Mouse (Mus musculus) adipocyte (in vitro differentiated cells): ENCODE measurements around the gene Six5.

ENCODE experiments used
- DNase-seq: peaks from one replicate; pipeline ENCODE4 v3.0.0-alpha.2; 2016; ENCODE audit warnings: low spot score

Six5 gene

DNA sequence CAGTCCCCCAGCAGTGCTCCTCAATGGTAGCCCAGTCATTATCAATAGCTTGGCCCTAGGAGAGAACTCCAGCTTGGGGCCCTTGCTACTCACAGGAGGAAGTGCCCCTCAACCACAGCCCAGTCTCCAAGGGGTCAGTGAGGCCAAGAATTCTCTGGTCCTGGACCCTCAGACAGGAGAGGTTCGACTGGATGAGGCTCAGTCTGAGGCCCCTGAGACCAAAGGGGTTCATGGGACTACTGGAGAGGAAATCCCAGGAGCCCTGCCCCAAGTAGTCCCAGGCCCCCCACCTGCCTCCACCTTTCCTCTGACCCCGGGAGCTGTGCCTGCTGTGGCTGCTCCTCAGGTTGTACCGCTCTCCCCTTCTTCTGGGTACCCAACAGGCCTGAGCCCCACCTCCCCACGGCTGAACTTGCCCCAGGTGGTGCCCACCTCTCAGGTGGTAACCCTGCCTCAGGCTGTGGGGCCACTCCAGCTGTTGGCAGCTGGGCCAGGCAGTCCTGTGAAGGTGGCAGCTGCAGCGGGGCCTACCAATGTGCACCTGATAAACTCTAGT, 2.1 kb downstream of the Six5 start:
- no peak for DNase-seq

DNA sequence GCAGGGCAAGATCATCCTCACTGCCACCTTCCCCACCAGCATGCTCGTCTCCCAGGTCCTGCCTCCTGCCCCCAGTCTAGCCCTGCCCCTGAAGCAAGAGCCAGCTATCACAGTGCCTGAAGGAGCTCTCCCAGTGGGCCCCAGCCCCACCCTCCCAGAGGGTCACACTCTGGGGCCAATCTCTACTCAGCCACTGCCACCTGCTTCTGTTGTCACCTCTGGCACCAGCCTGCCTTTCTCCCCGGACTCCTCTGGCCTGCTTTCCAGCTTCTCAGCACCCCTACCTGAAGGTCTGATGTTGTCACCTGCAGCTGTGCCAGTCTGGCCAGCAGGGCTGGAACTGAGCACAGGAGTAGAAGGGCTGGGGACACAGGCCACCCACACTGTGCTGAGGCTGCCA, 2.8 kb downstream of the Six5 start:
- DNase-seq = no peak

GRCm38 (mm10) chr7:19097863-19098262, 3.5 kb downstream of the Six5 start:
- no peak for DNase-seq

DNA sequence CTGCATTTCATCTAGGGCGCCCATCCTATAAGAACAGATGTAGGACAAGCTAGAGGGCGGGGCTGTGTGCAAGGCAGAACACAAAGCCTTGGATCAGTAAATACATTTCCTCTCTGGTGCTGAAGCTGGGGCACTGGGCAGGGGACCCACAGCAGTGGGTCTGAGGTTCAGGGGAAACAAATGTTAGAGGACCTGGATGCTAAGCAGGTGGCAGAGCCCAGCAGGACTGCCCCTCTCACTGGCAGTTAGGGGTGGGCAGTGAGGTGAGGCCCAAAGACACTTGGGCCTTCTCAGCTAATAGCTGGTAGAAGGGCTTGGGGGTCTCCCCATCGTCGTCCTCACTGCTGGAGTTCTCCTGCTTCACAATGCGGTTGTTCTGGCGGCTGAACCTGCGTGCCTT, 4.4 kb downstream of the Six5 start:
- no peak for DNase-seq

DNA sequence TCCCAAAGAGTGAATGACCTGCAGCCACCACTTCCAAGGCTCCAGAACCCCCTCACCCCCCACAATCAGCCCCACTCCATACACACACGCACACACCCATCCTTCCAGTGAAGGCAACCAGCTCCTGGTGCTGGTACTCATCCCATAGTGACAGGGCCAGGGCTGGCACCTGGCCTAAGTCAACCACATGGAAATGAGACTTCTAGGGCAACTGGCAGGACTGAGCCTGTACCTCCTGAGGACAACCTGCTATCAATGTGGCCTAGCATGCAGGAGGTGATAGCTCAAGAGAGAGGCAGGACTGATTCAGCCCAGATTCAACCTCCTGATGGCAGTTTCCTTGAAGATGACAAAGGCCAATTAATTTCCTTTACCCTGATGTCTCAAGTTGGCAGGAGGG, 5.9 kb downstream of the Six5 start:
- no peak for DNase-seq

DNA sequence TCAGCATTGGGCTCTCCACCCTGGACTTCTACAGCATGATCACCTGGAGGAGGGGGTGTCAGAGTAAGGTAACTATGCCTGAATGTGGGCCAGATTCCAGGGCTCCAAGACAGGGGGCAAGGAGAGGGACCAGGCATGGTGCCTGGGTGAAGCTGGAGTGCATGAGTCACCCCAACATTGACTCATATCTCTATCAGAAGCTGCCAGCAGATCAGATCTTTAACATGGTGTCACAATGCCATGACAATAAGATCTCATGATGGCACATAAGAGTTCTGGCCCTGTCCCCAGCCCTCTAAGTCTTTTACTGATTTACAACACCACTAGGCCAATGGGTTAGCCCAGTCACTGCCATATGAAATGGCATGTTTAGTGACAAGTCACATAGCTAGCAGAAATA, 9.3 kb downstream of the Six5 start:
- DNase-seq = no peak

GRCm38 (mm10) chr7:19104486-19104885, 10.1 kb downstream of the Six5 start:
- no peak for DNase-seq

DNA sequence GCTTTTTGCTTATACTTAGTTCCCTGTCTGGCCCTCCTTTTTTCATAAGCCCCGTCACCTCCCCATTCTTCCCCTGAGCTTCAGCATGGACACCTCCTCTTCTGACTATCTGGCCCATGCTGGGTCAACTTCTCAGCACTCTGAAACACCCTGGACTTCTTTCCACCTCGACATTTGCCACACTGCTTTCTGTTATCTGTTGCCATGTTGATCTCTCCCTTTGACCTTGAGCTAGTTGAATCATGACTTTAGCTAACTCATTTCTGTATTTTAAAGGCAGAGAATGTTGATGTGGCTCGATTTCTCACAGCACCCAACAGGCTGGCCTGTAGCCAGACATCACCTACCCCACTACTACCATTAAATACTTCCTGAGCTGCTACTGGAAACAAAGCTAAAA, 13.0 kb downstream of the Six5 start:
- no peak for DNase-seq

GRCm38 (mm10) chr7:19109565-19109964, 15.2 kb downstream of the Six5 start:
- no peak for DNase-seq

DNA sequence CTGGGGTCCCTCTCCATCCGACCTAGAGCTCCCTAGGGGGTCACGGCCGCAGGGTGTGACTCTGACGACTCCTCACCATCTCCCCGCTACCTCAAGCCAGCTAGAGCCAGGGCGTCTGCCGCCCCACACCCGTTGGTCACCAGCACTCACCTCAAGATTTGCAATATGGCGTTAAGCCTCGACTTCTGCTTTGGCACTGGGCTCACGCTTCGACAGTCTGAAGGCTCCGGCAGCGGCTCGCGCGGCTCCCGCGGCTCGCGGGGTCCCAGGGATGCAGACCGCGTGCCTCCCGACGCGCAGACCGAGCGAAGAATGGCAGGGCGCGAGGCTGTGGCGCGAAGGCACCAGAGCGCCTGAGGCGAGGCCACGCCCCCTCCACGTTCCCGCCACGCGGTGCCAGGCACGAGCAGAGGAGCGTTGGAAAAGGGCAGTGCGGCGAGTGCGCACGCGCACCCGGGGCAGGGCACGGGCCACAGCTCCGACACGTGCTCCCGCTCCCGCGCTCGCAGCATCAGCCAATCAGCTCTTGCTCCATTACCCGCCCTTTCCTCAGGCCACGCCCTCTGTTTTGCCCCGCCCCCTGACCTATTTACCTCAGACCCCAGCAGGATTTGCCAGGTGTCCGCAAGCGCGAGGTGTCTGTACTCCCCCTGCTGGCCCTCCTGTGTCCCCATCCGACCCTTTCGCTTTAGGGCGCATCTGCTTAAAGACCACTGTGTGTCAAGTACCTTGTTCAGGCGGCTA, 23.8 kb downstream of the Six5 start, which contains the start of gene Gm4969:
Gene Gm4969 (minus strand): TSS at position 341 of the 744 bp plus-strand sequence.
- DNase-seq = no peak

- DNase-seq = no peak
Observed at GRCm38 (mm10) chr7:19119083-19119482, 24.7 kb downstream of the Six5 start.

DNA sequence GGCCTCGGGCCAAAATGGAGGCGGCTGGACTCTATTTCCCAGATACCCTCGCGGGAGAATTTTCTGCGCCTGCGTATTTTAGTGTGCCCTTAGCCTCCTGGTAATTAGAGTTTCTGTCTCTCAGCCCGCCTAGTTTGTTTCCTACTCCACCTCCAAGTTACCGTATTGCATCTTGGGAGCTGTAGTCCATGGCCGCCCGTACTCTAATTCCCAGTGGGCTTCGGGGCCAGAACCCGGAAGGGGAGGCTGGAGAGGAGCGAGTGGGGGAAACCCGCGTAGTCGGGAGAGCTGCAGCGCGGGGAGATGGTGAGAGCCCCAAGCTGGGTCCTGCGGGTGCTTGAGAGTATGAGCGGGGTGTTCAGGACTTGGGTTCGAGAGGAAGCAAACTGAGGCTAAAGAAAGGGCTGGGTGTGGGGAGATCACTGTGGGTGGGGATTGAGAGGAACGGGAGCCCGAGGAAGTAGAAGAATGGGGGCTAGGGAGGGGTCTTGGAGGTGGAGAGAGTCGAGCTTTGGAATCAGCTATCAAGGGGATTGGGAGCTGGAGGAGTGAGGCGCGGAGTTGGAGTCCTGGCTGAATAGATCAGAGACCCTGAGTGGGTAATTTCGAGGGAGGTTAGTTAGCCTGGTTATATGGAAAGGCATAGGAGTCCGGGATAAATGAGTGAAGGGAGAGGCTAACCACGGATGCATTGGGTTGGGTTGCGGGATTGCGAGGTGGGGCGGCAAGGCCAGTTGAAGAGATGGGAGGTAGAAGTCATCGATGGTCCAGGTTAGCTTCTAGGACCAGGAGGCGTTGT, 25.4 kb downstream of the Six5 start, which contains the start of gene Fbxo46:
Gene Fbxo46 (plus strand): TSS at position 229 of the 799 bp plus-strand sequence.
- peak; percentile 96 for DNase-seq

DNA sequence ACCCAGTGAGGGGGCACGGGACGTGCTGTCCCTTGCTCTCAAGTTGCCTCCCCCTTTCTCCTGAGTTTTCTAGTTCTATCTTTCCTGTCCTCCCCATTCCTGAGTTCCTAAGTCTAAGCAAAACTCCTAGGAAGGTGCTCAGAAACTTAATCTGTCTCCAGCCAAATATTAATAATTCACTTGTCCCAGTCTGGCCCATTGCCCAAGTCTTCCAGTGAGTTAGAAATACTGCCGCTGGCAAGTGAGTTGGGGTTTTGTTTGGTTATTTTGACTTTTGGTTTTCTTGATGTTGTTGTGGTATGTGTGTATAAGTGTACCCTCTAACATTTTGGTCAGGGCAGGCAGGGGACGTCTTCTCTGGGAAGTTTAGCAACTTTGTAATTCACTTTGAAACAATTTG, 27.3 kb downstream of the Six5 start:
- peak; percentile 57 for DNase-seq

DNA sequence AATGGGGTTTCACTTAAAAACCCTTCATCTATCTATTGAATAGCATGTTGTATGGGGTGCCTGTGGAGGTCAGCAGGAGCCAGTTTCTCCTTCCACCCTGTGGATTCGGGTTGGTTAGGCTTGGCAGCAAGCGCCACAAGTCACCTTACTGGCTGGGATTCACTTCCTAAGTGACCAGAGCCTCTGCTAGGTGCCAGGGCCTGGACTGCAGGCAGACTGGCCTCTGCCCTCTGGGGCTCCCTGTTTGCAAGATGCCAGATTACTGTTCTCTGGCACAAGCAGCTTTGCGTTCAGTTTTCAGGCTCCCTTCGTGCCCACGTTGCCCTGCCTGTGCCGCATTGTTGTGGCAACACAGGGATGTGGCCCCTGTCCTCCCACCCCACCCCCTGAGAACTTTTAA, 30.3 kb downstream of the Six5 start:
- DNase-seq = no peak

- DNase-seq = no peak
Observed at GRCm38 (mm10) chr7:19127744-19128143, 33.4 kb downstream of the Six5 start.

DNA sequence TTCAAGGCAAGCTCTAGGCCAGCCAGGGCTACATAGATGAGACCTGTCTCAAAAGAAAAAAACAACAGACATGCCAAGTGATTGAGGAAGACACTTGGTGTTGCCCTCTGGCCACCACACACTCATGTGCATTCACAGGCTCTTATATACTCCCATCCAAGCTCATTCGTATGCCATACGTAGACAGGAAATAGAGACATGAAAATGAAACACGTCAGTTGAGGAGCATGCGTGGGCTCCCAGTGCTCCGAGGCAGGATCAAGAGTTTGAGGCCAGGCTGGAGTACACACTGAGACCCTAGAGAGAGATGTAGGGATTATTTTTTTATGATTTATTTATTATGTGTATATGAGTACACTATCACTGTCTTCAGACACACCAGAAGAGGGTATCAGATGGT, 35.0 kb downstream of the Six5 start:
- no peak for DNase-seq

GRCm38 (mm10) chr7:19130657-19131056, 36.3 kb downstream of the Six5 start:
- peak; percentile 42 for DNase-seq

DNA sequence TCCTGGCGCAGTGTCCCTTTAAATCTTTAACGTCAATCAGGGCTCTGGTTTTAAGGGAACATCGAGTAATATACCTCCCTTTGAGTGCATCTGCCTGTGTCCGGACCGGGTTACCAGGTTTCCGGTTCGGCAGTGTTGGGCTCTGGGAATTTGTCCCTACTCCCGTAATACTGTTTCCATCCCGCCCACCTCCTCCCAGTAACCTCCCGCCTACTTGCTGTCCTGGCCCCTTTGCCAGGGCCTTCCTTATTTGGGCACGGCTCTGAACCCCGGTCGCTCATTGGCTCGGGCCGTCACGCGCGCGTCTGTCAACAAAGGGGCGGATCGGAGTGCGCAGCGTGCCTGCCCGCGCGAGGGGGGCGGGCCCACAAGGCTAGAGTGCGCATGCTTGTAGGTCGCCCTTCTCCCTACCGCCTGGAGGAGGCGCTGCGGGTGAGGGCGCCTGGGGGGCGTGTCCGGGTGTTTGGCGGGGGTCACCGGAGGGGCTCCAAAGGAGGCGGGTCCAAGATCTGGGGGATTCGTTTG, 37.0 kb downstream of the Six5 start:
- peak; percentile 97 for DNase-seq

DNA sequence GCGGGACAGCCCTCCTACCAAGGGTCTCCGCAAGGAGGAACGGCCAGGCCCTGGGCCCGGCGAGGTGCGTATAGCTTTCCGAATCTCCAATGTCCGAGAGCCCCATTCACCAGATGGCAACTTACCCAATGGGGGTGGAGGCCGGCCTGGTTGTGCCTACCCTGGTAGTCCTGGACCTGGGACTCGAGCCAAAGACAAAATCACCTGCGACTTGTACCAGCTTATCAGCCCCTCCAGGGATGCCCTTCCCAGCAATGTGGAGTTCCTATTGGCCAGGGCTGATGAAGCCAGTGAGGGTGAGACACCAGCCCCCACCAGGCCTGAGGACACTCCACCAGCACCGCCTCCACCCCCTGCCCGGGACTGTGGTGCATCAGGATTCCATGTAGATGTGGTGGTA, 41.8 kb downstream of the Six5 start:
- no peak for DNase-seq

DNA sequence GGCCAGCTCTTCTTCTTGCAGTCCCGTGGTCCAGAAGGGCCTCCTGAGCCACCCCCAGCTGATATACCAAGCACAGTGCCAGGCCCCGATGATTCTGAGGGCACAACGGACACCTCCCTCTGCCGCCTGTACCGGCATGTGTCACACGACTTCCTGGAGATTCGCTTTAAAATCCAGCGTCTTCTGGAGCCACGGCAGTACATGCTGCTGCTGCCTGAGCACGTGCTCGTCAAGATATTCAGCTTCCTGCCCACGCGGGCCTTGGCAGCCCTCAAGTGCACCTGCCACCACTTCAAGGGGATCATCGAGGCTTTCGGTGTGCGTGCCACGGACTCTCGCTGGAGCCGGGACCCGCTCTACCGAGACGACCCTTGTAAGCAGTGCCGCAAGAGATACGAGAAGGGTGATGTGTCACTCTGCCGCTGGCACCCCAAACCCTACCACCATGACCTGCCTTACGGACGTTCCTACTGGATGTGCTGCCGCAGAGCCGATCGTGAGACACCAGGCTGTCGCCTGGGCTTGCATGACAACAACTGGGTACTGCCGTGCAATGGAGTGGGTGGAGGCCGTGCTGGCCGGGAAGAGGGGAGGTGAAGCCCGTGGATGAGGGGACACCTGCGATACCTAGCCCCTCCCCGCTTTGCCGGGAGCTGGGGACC, 42.4 kb downstream of the Six5 start:
- no peak for DNase-seq

DNA sequence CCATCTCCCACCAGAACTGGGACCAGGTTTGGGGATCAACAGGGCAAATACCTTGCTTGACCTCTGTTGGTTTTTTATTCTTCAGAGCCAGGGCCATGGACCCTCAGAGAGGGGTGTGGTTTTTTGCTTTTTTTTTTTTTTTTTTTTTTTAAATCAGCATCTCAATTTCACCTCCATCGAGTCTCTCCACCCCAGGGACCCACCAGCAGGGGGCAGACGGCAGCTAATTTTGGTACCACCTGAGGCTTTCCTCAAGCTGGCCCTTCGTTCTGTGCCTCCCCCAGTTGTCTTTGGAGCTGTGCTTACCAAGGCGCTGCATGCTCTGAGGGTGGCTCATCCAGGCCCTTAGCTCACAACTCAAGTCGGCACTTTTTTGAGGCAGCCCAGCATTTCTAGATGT, 43.0 kb downstream of the Six5 start:
- peak; percentile 39 for DNase-seq

- DNase-seq = no peak
Observed at GRCm38 (mm10) chr7:19146793-19147192, 52.4 kb downstream of the Six5 start.
